Mouse (Mus musculus): ENCODE measurements around the gene Slc25a30.
A peak's percentile ranks its signal among the peaks of the same experiment; 100 is the strongest.
"Not testable (repeated sequence)": the region's sequence is repeated elsewhere in the genome, so short reads cannot be mapped to it uniquely, and the experiment has no call there.

Gene Slc25a30

DNA sequence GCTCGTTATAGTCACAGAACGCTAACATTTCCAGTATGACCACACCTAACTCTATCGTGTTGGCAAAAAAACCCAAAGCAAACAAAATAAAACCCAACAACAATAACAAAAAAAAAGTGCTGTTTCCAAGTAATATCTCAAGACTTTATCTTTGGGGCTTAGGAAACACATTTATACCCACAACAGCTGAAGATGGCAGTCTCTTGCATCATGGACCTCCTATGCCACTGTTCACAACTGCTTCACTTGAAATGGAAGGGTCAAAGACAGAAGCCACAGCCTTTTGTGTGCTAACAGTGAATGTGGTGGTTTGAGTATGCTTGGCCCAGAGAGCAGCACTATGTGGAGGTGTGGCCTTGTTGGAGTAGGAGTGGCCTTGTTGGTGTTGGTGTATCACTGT, 4.5 kb upstream of the Slc25a30 start:
- DNase-seq (ENCODE audit: low read depth): no peak

DNA sequence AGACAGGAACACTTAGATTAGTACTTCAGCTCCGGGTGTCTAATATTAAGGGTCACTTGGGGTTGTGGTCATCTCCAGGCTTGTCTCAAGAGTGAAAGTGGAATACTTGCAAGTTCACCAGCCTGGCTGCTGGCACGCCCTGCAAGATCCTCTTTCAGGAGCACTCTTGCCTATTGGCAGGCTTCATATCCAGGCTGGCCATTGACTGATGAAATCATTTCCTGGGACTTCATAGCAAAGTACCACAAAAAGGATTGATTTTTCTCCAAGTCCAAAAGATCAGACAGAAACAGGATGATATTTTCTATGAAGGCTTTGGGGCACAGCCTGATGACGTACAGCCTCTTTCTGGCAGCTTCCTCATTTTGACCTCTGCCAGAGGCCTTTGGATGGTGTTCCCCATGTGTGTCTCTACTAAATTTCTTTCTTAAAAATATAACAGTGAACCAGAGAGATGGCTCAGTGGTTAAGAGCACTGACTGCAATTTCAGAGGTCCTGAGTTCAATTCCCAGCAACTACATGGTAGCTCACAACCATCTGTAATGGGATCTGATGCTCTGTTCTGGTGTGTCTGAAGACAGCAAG, 3.7 kb upstream of the Slc25a30 start:
- no peak for DNase-seq (ENCODE audit: low read depth)

DNA sequence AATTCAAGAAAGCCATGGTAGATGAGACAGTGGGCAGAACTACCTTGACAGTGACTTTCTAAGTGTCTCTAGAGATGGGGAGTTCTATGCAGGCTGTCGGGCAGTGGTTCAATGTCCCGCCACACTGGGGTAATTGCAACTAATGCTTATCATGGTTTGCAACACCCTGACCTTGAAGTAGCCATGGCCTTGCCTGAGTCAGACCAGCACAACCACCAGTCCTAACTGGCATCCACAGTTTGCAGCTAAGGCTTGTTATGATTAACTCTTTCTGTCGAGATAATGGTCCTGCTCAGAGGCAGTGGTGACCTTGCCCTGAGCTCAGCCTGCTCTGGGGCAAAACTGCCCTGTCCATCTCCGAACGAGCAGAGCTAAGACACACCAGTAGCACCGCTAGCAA, 2.5 kb upstream of the Slc25a30 start:
- DNase-seq (ENCODE audit: low read depth): no peak

- DNase-seq (ENCODE audit: low read depth): no peak
These were observed 948 bp upstream of the Slc25a30 start for GRCm38 (mm10) chr14:75787794-75788175.

DNA sequence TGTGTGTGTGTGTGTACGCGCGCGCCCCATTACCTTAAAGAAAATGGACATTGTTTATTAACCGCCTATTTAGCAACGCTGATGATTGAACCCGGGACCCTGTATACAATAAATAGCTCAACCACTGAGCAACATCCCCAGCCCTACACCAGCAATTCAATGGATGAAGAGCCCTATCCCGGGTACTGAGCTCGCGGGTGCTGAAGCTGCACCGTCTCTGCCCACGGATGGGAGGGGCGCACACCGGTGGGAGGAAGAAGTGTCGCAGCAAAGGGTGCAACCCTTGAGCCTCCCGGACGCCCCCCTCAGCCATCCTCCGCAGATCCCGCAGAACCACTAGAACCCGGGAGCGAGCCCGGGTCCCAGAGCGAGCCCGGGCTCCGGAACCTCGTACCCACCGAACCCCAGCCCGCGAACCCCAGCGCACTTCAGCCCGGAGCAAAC, 391 bp downstream of the Slc25a30 start:
- no peak for DNase-seq (ENCODE audit: low read depth)

- no peak for DNase-seq (ENCODE audit: low read depth)
These were observed 6.9 kb downstream of the Slc25a30 start for GRCm38 (mm10) chr14:75779913-75780312.

- no peak for DNase-seq (ENCODE audit: low read depth)
These were observed 10.2 kb downstream of the Slc25a30 start for GRCm38 (mm10) chr14:75776637-75777036.

GRCm38 (mm10) chr14:75773431-75773830, 13.4 kb downstream of the Slc25a30 start:
- DNase-seq (ENCODE audit: low read depth): no peak

GRCm38 (mm10) chr14:75772407-75772806, 14.4 kb downstream of the Slc25a30 start:
- DNase-seq (ENCODE audit: low read depth): not testable (repeated sequence)

DNA sequence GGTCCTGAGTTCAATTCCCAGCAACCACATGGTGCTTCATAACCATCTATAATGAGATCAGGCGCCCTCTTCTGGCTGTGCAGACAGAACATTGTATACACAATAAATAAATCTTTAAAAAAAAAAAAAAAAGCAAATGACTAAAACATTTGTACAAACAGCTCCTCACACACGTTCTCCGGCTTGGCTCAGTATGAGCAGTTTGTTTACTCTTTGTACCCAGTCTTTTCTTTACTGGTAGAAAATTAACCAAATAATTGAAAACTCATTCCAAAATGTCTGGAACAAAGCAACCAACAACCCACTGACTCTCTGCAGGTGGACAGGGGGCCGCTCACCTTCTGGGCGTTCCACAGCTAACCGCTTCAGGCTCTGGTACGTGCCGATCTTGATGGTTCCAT, 15.7 kb downstream of the Slc25a30 start:
- no peak for DNase-seq (ENCODE audit: low read depth)

DNA sequence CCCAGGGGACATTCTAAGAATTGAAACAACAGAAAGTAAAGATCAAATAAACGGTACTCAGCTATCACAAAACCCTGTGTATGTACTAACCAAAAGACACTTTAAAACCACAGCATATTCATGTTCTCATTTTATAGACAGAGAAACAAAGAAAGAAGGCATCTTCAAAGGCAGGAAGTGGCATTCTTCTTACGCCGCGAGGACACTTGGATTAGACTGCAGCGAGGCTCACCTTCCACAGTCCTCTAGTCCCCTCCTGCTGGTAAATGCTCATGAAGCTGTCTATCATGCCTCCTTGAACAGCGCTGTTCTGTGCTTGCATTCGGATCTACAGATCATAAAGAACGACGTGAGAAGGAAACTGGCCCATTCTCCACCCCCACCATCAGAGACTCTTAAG, 17.5 kb downstream of the Slc25a30 start:
- DNase-seq (ENCODE audit: low read depth): no peak

GRCm38 (mm10) chr14:75768275-75768608, 18.6 kb downstream of the Slc25a30 start:
- DNase-seq (ENCODE audit: low read depth): no peak

DNA sequence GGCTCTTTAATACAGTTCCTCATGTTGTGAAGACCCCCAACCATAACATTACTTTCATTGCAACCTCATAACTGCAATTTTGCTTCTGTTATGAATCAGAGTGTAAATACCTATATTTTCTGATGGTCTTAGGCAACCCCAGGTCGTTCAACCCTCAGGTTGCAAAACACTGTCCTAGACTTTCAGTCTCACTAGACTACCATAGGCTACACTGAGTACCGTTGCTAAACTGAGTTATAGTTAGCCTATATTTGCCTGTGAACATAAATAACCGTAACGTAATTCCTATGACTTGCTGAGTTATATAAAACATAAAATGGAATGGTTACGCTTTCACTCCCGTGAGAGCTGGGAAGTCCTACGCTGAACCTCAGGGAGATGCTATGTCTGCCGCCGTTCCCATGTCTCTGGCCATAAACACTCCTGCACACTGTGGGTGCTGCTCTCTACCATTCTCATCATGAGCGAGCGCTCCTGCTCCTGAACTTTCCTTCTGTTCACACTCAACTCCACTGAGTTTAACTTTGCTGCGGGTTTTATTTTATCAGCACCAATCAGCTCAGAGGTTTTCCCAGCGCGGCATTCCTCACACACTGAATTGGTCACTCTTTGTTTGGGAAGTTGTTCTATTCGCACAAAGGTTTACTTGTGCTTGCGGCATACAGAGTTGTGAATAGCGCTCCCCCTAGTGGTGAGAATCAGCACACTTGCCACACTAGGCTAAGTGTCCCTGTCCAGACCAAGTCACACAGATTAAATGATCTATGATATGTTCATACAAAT, 19.2 kb downstream of the Slc25a30 start:
- peak; percentile 76 for DNase-seq (ENCODE audit: low read depth)

- peak; percentile 30 for DNase-seq (ENCODE audit: low read depth)
These were observed 25.6 kb downstream of the Slc25a30 start for GRCm38 (mm10) chr14:75761028-75761805.

GRCm38 (mm10) chr14:75758401-75758800, 28.4 kb downstream of the Slc25a30 start:
- DNase-seq (ENCODE audit: low read depth): no peak

- DNase-seq (ENCODE audit: low read depth): no peak
These were observed 29.0 kb downstream of the Slc25a30 start for GRCm38 (mm10) chr14:75757821-75758220.

DNA sequence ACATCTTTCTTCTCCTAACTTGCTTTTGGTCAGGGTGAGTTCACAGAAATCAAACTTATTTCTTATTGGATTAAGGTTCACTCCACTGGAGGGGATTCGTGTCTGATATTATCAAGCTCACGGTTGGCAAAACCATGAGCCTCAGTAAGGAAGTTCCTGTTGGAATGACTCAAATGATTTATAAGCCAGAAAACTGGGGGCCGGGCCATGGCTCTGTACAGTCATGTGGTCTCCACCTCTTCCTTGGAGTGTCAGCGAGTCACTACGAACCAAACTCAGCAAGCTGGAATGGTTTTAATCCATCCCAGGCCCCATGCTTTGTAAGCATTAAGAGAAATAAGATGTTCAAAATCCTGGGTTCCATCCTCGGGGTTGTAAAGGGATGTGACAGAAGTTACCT, 29.9 kb downstream of the Slc25a30 start:
- DNase-seq (ENCODE audit: low read depth): no peak

GRCm38 (mm10) chr14:75753991-75754817, 32.6 kb downstream of the Slc25a30 start, which contains the start of gene Cog3:
Gene Cog3, minus strand, starts transcription at chr14:75754517.
- peak; percentile 84 for DNase-seq (ENCODE audit: low read depth)

GRCm38 (mm10) chr14:75753206-75753605, 33.6 kb downstream of the Slc25a30 start:
- DNase-seq (ENCODE audit: low read depth): no peak

DNA sequence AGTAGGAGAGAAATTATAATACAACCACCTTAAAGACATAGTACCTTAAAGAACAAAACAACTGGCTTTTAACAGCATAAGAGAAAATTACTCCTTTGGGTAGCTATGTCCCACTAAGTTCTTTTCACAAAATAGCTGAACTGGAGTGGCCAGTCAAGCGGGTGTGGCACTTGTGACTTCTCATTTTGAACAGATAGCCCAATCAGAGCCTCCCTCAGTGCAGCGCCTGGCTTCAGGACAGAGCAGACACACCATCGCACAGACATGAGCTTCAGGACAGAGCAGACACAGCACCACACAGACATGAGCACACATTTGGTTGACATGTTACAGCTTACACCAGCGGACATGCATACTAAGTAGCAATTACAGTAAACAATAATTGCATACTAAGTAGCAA, 35.8 kb downstream of the Slc25a30 start:
- no peak for DNase-seq (ENCODE audit: low read depth)

DNA sequence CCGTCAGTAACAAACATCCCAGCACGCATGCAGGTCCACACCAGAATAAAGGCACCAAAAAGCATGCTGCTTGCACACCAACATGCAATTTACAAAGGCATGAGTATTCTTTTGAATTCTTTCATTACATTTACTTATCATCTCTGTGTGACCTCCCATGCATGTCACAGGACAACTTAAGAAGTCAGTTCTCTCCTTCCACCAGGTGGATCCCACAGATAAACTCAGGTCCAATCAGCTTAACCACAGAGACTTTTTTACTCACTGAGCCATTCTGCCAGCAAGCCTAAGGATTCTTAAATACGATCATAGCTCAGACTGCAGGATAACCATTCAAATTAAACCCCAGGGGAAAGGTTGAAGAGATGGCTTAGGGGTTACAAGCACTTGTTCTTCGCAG, 37.7 kb downstream of the Slc25a30 start:
- no peak for DNase-seq (ENCODE audit: low read depth)

DNA sequence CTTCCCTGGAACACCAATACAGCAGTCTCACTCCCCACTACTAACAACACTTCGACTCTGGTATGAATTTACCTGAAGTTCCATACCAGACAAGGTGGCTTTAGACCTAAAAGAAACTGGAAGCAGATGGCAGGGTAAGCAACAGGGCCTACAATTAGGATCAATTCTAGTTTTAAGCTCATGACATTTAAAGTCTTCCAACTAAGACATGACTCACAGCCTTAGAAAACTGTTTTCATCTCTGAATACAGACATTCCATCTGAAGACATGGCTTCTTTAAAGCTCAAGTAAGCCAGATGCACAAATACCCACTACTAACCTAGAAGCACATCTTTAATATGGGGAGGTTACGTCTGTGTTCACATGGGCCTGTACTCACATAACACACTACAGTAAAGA, 38.9 kb downstream of the Slc25a30 start:
- DNase-seq (ENCODE audit: low read depth): no peak
